Mouse (Mus musculus) bone marrow macrophage, adult 2 months (primary cell): ENCODE results near the gene Vopp1.

ENCODE experiments used
- CTCF ChIP-seq: IDR thresholded peaks from 2 replicates; pipeline ENCODE4 v1.5.1; 2012; ENCODE audit warnings: low read depth, mild to moderate bottlenecking, low read length, moderate library complexity
- POLR2A ChIP-seq: IDR thresholded peaks from 2 replicates; pipeline ENCODE4 v1.6.1; 2012; ENCODE audit warnings: mild to moderate bottlenecking, low read depth, low read length, borderline replicate concordance

DNA sequence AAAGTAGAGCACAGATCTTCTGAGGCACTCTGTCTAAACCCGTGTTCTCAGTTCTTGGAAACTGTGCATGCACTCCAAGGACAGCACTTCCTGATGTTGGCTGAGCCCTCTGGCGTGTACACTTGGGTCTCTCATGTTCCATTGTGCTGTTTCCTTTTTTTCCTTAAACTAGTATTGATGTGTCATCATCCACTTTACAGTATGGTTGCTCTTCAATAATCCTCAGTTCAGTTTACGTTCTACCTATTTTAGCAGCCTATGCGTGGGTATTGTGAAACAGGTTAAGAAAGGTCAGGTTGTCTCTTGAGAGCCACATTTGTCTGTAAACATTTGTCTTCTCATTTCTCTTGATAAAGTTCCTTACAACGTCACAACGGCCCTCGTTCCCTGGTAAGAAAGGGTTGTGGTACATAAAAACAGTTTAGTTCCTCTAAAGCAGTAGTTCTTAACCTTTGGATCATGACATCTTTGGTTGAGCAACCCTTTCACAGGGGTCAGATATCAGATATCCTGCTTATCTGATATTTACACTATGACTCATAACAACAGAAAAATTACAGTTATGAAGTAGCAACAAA lies 55.9 kb downstream of the Vopp1 start:
- no peak for TF ChIP-seq POLR2A
- no peak for TF ChIP-seq CTCF
